Mouse (Mus musculus): Measurements from ENCODE around the gene Sarm1. TPM values are rescaled to one million over a fixed set of nuclear protein-coding genes. Genes with fewer than 3 reads are reported as not detected.

Gene Sarm1
- polyA plus RNA-seq, 1 experiment from 2014 or later = 4.0 TPM

GRCm38 (mm10) chr11:78501529-78501928 lies 4.0 kb upstream of the Sarm1 start:
- Histone ChIP-seq H3K27me3 (replicated peaks; ENCODE audit: control insufficient read depth, insufficient read depth, low read length) (peaks cover 19% of the 10 kb centered on the region), H3K4me2 (ENCODE audit: low read depth, low read length) (no peak overlapping the region), H3K36me3 (ENCODE audit: control insufficient read depth, insufficient read depth, low read length) (peaks cover 7% of the 10 kb centered on the region), H3K4me3 (ENCODE audit: low read depth, low read length) (no peak overlapping the region), H3K9me3 (ENCODE audit: control insufficient read depth, low read length) (no peaks in the 10 kb centered on the region), H3K9ac (ENCODE audit: low read depth, low read length) (no peak overlapping the region), H3K27ac (replicated peaks; ENCODE audit: low read depth, low read length) (no peak overlapping the region), H3K4me1 (ENCODE audit: control insufficient read depth, insufficient read depth, low read length) (peaks cover 12% of the 10 kb centered on the region; the same call in 1 of the 2 replicates)
- 71% methylated on average over 20 of the region's 20 CpGs for WGBS
- DNase-seq (ENCODE audit: low spot score) (no peak), ATAC-seq (ENCODE audit: low read depth) (no peak)

GRCm38 (mm10) chr11:78500623-78501202 lies 3.2 kb upstream of the Sarm1 start:
- H3K27me3 ChIP-seq (replicated peaks; ENCODE audit: control insufficient read depth, insufficient read depth, low read length) = peaks cover 26% of the 10 kb centered on the region
- ATAC-seq (ENCODE audit: low read depth) (no peak), DNase-seq (ENCODE audit: low spot score) (no peak)
- 83% methylated on average over 9 of the region's 9 CpGs for WGBS
- no peaks in the 10 kb centered on the region for H3K36me3 ChIP-seq (ENCODE audit: control insufficient read depth, insufficient read depth, low read length)
- H3K4me1 ChIP-seq (ENCODE audit: control insufficient read depth, insufficient read depth, low read length) = peaks cover 12% of the 10 kb centered on the region; the same call in 1 of the 2 replicates
- no peak overlapping the region for H3K27ac ChIP-seq (replicated peaks; ENCODE audit: low read depth, low read length)
- no peak overlapping the region for H3K9ac ChIP-seq (ENCODE audit: low read depth, low read length)
- no peak overlapping the region for H3K4me3 ChIP-seq (ENCODE audit: low read depth, low read length)
- H3K4me2 ChIP-seq (ENCODE audit: low read depth, low read length) = no peak overlapping the region
- no peaks in the 10 kb centered on the region for H3K9me3 ChIP-seq (ENCODE audit: control insufficient read depth, low read length)

DNA sequence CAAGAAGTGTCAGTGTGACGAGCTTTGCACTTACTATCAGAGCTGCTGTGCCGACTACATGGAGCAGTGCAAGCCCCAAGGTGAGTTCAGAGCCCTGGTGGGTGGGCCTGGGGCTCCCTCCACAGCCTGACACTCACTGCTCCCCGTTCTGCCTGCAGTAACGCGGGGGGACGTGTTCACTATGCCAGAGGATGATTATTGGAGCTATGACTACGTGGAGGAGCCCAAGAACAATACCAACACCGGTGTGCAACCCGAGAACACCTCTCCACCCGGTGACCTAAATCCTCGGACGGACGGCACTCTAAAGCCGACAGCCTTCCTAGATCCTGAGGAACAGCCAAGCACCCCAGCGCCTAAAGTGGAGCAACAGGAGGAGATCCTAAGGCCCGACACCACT lies 2.0 kb upstream of the Sarm1 start:
- ATAC-seq (ENCODE audit: low read depth) = no peak
- no peak overlapping the region for H3K4me2 ChIP-seq (ENCODE audit: low read depth, low read length)
- peaks cover 12% of the 10 kb centered on the region; the same call in 1 of the 2 replicates for H3K4me1 ChIP-seq (ENCODE audit: control insufficient read depth, insufficient read depth, low read length)
- H3K9ac ChIP-seq (ENCODE audit: low read depth, low read length) = no peak overlapping the region
- H3K27me3 ChIP-seq (replicated peaks; ENCODE audit: control insufficient read depth, insufficient read depth, low read length) = peaks cover 28% of the 10 kb centered on the region
- H3K4me3 ChIP-seq (ENCODE audit: low read depth, low read length) = no peak overlapping the region
- no peak for DNase-seq (ENCODE audit: low spot score)
- H3K9me3 ChIP-seq (ENCODE audit: control insufficient read depth, low read length) = no peaks in the 10 kb centered on the region
- H3K36me3 ChIP-seq (ENCODE audit: control insufficient read depth, insufficient read depth, low read length) = no peaks in the 10 kb centered on the region
- H3K27ac ChIP-seq (replicated peaks; ENCODE audit: low read depth, low read length) = no peak overlapping the region
- 44% methylated on average over 13 of the region's 16 CpGs for WGBS

DNA sequence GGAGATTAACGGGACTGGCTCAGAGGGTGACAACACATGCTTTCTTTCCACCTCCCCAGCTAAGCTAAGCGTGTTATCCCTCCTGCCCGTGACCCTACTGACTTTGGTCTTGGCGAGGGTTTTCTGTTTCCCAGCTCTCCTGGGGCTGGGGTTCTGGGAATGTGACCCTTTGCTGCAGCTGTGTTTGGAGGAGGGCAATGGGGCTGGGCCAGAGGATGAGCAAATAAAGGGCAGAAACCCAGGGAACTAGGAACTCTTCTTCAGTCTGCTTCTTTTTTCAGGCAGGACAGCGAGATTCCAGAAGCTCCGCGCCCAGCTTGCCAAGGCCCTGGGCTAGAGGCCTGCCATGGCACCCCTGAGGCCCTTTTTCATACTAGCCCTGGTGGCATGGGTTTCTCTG lies 1.4 kb upstream of the Sarm1 start, which contains the start of gene Vtn:
Gene Vtn, plus strand, starts transcription at position 88 of the 400 bp plus-strand sequence.
- 59% methylated on average over 7 of the region's 7 CpGs for WGBS
- no peak within 1 kb of the TSS; the same call in 1 of the 2 replicates for H3K27ac ChIP-seq (replicated peaks; ENCODE audit: low read depth, low read length)
- no peaks in the 10 kb centered on the region for H3K36me3 ChIP-seq (ENCODE audit: control insufficient read depth, insufficient read depth, low read length)
- H3K9me3 ChIP-seq (ENCODE audit: control insufficient read depth, low read length) = no peaks in the 10 kb centered on the region
- H3K4me3 ChIP-seq (ENCODE audit: low read depth, low read length) = peak within 1 kb of the TSS; percentile 50
- peak within 1 kb of the TSS; percentile 60 for H3K9ac ChIP-seq (ENCODE audit: low read depth, low read length)
- DNase-seq (ENCODE audit: low spot score) (no peak), ATAC-seq (ENCODE audit: low read depth) (no peak)
- H3K4me2 ChIP-seq (ENCODE audit: low read depth, low read length) = peak within 1 kb of the TSS; percentile 97
- peaks cover 28% of the 10 kb centered on the region for H3K27me3 ChIP-seq (replicated peaks; ENCODE audit: control insufficient read depth, insufficient read depth, low read length)
- H3K4me1 ChIP-seq (ENCODE audit: control insufficient read depth, insufficient read depth, low read length) = peaks cover 12% of the 10 kb centered on the region; the same call in 1 of the 2 replicates

- H3K9ac ChIP-seq (ENCODE audit: low read depth, low read length) = peak overlapping the region; percentile 60
- peak overlapping the region; percentile 97 for H3K4me2 ChIP-seq (ENCODE audit: low read depth, low read length)
- no peaks in the 10 kb centered on the region for H3K9me3 ChIP-seq (ENCODE audit: control insufficient read depth, low read length)
- peak overlapping the region; percentile 50 for H3K4me3 ChIP-seq (ENCODE audit: low read depth, low read length)
- ATAC-seq (ENCODE audit: low read depth) = peak; percentile 50
- H3K27me3 ChIP-seq (replicated peaks; ENCODE audit: control insufficient read depth, insufficient read depth, low read length) = peaks cover 28% of the 10 kb centered on the region
- no peaks in the 10 kb centered on the region for H3K36me3 ChIP-seq (ENCODE audit: control insufficient read depth, insufficient read depth, low read length)
- peaks cover 12% of the 10 kb centered on the region; the same call in 1 of the 2 replicates for H3K4me1 ChIP-seq (ENCODE audit: control insufficient read depth, insufficient read depth, low read length)
- 0 out of 2 replicates have a peak overlapping the region, but pooled peaks have one; percentile 10 for H3K27ac ChIP-seq (replicated peaks; ENCODE audit: low read depth, low read length)
- under 1% methylated on average over 42 of the region's 44 CpGs for WGBS
- DNase-seq (ENCODE audit: low spot score) = peak; percentile 22
Observed at GRCm38 (mm10) chr11:78497071-78497541, 448 bp downstream of the Sarm1 start.

DNA sequence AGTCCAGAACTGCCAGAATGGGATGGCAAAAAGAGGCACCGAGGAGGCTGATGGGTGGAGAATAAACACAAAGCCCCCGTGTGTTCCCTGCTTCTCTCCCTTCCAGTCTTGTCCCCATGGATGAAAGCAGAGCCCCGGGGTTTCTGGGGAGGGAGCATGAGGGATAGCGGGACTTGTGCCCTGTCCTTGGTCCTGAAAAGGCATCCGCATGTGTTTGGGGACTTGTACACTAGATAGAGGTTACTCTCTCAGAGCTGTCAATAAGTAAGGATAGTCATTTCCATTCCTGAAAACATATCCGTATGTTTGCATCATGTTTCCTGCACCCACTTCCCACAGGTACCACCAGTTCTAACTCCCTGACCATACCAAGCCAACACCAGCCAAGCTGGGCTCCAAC lies 1.6 kb downstream of the Sarm1 start:
- peaks cover 35% of the 10 kb centered on the region for H3K27me3 ChIP-seq (replicated peaks; ENCODE audit: control insufficient read depth, insufficient read depth, low read length)
- H3K9ac ChIP-seq (ENCODE audit: low read depth, low read length) = no peak overlapping the region
- no peaks in the 10 kb centered on the region for H3K9me3 ChIP-seq (ENCODE audit: control insufficient read depth, low read length)
- H3K4me2 ChIP-seq (ENCODE audit: low read depth, low read length) = no peak overlapping the region
- WGBS = 4% methylated on average over 6 of the region's 6 CpGs
- H3K4me3 ChIP-seq (ENCODE audit: low read depth, low read length) = no peak overlapping the region
- ATAC-seq (ENCODE audit: low read depth) (no peak), DNase-seq (ENCODE audit: low spot score) (peak; percentile 69)
- H3K4me1 ChIP-seq (ENCODE audit: control insufficient read depth, insufficient read depth, low read length) = peaks cover 12% of the 10 kb centered on the region; the same call in 1 of the 2 replicates
- H3K36me3 ChIP-seq (ENCODE audit: control insufficient read depth, insufficient read depth, low read length) = no peaks in the 10 kb centered on the region
- H3K27ac ChIP-seq (replicated peaks; ENCODE audit: low read depth, low read length) = no peak overlapping the region

- no peak overlapping the region for H3K27ac ChIP-seq (replicated peaks; ENCODE audit: low read depth, low read length)
- peak overlapping the region; percentile 49 for H3K4me2 ChIP-seq (ENCODE audit: low read depth, low read length)
- 12% methylated on average over 34 of the region's 48 CpGs for WGBS
- no peaks in the 10 kb centered on the region for H3K36me3 ChIP-seq (ENCODE audit: control insufficient read depth, insufficient read depth, low read length)
- peak; percentile 59 for DNase-seq (ENCODE audit: low spot score)
- H3K4me1 ChIP-seq (ENCODE audit: control insufficient read depth, insufficient read depth, low read length) = no peaks in the 10 kb centered on the region
- no peaks in the 10 kb centered on the region for H3K9me3 ChIP-seq (ENCODE audit: control insufficient read depth, low read length)
- H3K9ac ChIP-seq (ENCODE audit: low read depth, low read length) = 0 out of 2 replicates have a peak overlapping the region, but pooled peaks have one; percentile 10
- peak; percentile 63 for ATAC-seq (ENCODE audit: low read depth)
- peak overlapping the region; percentile 28 for H3K4me3 ChIP-seq (ENCODE audit: low read depth, low read length)
- H3K27me3 ChIP-seq (replicated peaks; ENCODE audit: control insufficient read depth, insufficient read depth, low read length) = peaks cover 57% of the 10 kb centered on the region
Observed at GRCm38 (mm10) chr11:78490781-78491241, 6.7 kb downstream of the Sarm1 start.

DNA sequence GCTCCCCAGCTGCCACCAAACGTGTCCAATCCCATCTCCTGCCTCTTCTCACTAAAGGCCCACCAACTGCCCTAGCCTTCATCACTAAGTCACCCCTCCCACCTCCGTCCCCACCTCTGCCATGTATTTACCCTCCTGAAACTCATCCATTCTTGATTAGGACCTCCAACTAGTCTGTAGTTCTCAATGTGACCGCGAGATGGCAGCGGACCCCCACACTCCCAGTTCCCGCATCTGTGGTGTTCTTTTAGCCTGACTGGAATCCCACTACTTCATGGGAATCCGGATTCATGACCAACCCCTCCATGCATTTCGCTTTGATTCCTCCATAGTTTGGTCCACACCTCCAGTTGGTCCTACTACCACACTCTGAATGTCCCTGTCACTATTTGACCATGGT lies 9.4 kb downstream of the Sarm1 start:
- Histone ChIP-seq H3K36me3 (ENCODE audit: control insufficient read depth, insufficient read depth, low read length) (no peaks in the 10 kb centered on the region), H3K9me3 (ENCODE audit: control insufficient read depth, low read length) (no peaks in the 10 kb centered on the region), H3K4me3 (ENCODE audit: low read depth, low read length) (no peak overlapping the region), H3K9ac (ENCODE audit: low read depth, low read length) (no peak overlapping the region), H3K27ac (replicated peaks; ENCODE audit: low read depth, low read length) (no peak overlapping the region), H3K27me3 (replicated peaks; ENCODE audit: control insufficient read depth, insufficient read depth, low read length) (peaks cover 54% of the 10 kb centered on the region), H3K4me2 (ENCODE audit: low read depth, low read length) (no peak overlapping the region), H3K4me1 (ENCODE audit: control insufficient read depth, insufficient read depth, low read length) (no peaks in the 10 kb centered on the region)
- under 1% methylated on average over 8 of the region's 8 CpGs for WGBS
- ATAC-seq (ENCODE audit: low read depth) (no peak; the same call in 1 of the 2 replicates), DNase-seq (ENCODE audit: low spot score) (peak; percentile 40)

Measured in embryonic facial prominence, embryonic 14.5 days (tissue).